Mouse (Mus musculus): ENCODE results near the gene Pcmt1.
"Not testable (repeated sequence)": the region's sequence is repeated elsewhere in the genome, so short reads cannot be mapped to it uniquely, and the experiment has no call there.

The Pcmt1 gene

GRCm38 (mm10) chr10:7649059-7649458, 31.9 kb downstream of the Pcmt1 start:
- in situ Hi-C loops (cut with MboI; ENCODE audit: unreplicated experiment in 2 of 2) = no loop called here

GRCm38 (mm10) chr10:7645911-7646310, 35.0 kb downstream of the Pcmt1 start:
- in situ Hi-C loops (cut with MboI; ENCODE audit: unreplicated experiment in 2 of 2) = no loop called here

GRCm38 (mm10) chr10:7640366-7640765, 40.6 kb downstream of the Pcmt1 start:
- in situ Hi-C loops (cut with MboI; ENCODE audit: unreplicated experiment in 2 of 2) = no loop called here

- in situ Hi-C loops (cut with MboI; ENCODE audit: unreplicated experiment in 2 of 2) = no loop called here
These were observed 49.8 kb downstream of the Pcmt1 start for GRCm38 (mm10) chr10:7630951-7631720.

GRCm38 (mm10) chr10:7630286-7630685, 50.6 kb downstream of the Pcmt1 start:
- in situ Hi-C loops (cut with MboI; ENCODE audit: unreplicated experiment in 2 of 2) = no loop called here

GRCm38 (mm10) chr10:7629092-7629491, 51.8 kb downstream of the Pcmt1 start:
- in situ Hi-C loops (cut with MboI; ENCODE audit: unreplicated experiment in 2 of 2) = no loop called here

DNA sequence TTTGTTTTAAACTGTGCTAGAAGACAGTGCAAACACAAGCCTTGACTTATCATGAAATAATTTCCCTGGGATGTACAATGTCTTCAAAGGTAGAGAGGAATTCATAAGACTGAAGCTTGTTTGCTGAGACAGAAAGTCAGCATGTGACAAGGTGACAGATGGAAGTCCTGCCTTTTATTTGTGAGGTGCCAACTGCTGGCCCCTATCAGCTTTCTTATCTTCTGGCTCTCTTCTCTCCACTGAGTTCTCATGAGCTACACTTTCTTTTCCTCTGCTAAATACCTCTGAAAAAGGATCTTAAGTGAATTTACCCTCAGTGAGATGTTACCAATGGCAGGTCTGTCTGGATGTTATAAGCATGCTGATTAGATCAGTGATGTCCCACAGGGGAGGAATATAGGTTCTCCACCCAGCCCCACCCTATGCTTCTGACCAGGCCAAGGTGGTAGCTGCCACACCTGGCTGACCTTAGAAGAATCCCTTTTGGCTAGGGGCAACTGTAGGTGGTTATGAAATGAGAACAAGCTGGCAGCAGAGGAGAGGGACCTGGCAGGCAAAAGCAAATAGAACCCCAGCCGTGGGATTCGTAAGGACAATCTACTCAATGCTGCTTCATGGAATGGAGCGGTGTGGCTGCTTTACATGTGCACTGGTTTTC, 56.9 kb downstream of the Pcmt1 start:
- in situ Hi-C loops (cut with MboI; ENCODE audit: unreplicated experiment in 2 of 2) = no loop called here

DNA sequence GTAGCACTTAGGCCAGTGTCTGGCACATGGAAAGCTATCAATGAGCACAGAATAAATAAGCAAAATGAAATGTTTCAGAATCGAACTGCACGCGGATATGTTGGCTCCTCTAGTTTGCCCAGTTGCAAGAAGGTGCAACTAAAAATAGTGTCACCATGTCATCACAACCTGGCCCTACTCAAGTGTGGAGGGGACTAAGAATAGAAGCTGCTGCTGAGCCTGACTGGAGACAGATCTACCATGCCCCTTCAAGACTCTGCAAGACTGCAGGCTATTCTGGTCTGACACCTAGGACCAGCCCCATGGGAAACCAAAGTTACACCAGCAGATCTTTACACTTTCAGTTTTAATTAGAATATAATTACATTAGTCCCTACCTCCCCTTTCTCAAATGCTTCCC, 58.6 kb downstream of the Pcmt1 start:
- in situ Hi-C loops (cut with MboI; ENCODE audit: unreplicated experiment in 2 of 2) = no loop called here

DNA sequence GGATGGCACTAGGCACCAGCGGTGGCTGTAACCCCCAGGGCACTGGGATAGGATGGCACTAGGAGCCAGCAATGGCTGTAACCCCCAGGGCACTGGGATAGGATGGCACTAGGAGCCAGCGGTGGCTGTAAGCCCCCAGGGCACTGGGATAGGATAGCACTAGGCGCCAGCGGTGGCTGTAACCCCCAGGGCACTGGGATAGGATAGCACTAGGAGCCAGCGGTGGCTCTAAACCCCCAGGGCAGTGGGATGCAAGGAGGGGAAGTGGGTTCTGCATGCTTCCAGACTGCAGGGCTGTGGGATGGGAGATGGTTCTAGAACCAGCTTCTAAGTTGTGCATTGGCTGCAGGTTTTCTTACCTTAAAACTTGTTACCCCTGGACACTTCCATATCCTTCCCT, 60.2 kb downstream of the Pcmt1 start:
- in situ Hi-C loops (cut with MboI; ENCODE audit: unreplicated experiment in 2 of 2) = no loop called here

DNA sequence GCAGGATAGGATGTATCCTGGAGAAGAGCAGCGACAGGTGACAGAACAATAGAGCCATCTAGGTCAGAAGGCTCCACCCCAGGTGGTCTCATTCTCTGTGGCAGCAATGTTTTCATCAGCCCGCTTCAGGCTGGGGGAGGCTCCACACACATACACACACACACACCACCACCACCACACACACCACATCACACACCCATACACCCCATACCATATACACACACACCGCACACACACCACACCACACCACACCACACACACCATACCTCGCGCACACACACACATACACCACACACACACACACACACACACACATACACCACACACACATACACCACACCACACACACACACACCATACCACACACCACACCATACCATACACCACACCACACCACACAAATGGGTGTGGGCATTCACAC, 61.1 kb downstream of the Pcmt1 start:
- in situ Hi-C loops (cut with MboI; ENCODE audit: unreplicated experiment in 2 of 2) = no loop called here

DNA sequence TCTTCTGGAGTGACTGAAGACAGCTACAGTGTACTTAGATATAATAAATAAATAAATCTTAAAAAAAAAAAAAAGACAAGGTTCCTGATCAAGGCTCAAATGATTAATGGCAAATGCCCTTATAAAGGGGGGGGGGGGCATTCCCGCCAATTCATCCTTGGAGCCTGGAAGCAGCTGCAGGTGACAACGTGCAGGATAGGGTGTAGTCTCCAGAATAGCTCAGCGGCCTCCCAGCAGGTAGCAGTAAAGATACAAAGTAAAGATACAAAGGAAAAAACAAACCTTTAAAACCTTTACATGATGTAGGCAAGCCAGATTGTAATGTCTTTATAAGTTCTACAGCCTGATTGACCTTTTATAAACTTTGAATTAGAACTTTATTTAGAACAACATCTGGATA, 63.4 kb downstream of the Pcmt1 start:
- in situ Hi-C loops (cut with MboI; ENCODE audit: unreplicated experiment in 2 of 2) = not testable (repeated sequence)

DNA sequence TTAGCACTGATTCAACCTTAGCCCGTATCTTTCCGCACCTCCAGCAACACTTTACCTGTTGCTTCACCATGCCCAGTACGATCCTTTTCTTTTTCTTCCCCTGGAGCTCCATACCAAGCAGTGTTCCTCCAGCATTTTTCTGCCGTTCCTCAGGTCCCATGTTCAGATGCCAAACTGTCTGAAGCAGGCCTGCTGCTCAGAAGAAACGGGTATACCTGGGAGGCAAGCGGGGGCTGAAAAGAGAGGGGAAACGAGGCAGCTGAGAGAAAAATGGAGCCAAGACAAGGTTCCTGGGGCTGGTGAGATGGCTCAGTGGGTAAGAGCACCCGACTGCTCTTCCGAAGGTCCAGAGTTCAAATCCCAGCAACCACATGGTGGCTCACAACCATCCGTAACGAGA, 63.8 kb downstream of the Pcmt1 start:
- in situ Hi-C loops (cut with MboI; ENCODE audit: unreplicated experiment in 2 of 2) = not testable (repeated sequence)

DNA sequence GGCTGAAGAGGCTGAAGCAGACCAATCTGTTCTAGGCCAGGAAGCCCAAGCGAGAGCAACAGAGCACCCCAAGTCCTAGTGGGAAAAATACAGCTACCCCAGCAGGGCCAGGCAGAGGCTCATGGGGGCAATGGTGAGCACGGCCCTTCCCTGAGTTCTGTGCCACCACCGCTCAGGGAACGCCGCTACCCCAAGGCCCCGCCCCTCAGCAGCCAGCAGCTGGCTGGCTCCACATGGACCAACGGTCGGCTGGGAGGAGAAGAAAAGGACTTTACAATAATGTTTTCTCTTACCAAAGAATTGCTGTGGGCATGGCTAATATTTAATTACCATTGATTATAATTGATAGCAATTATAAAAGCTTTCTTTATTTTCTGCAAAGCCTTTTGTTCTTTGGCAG, 66.1 kb downstream of the Pcmt1 start:
- in situ Hi-C loops (cut with MboI; ENCODE audit: unreplicated experiment in 2 of 2) = no loop called here

- in situ Hi-C loops (cut with MboI; ENCODE audit: unreplicated experiment in 2 of 2) = not testable (repeated sequence)
These were observed 68.7 kb downstream of the Pcmt1 start for GRCm38 (mm10) chr10:7612210-7612609.

GRCm38 (mm10) chr10:7611647-7612046, 69.3 kb downstream of the Pcmt1 start:
- in situ Hi-C loops (cut with MboI; ENCODE audit: unreplicated experiment in 2 of 2) = no loop called here

DNA sequence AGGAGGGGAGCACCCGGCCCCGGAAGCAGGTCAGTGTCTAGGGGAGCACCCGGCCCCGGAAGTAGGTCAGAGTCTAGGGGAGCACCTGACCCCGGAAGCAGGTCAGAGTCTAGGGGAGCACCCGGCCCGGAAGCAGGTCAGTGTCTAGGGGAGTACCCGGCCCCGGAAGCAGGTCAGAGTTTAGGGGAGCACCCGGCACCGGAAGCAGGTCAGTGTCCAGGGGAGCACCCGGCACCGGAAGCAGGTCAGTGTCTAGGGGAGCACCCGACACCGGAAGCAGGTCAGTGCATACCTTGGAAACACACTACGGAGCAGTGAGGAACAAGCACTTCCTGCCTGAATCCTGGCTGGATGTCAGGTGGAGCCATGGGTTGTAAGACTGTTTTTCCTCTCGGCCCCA, 72.3 kb downstream of the Pcmt1 start:
- in situ Hi-C loops (cut with MboI; ENCODE audit: unreplicated experiment in 2 of 2) = no loop called here

DNA sequence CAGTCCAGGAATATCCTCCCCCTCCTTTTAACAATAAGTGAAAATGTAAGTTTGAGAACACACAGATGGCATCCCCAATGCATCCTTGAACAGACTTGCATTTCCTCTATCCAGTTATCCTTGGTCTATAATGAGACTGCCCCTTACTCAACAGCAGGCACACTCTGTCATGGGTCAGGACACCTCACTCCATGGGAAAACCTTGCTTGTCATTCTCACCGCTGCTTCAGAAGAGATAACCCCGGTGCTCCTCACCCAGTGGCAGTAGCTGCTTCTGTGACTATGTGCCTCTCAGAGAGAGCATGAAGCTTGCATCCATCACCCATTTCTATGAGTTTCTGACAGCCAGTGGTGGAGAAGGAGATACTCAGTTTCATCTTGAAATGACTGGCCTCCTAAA, 74.5 kb downstream of the Pcmt1 start:
- in situ Hi-C loops (cut with MboI; ENCODE audit: unreplicated experiment in 2 of 2) = no loop called here

DNA sequence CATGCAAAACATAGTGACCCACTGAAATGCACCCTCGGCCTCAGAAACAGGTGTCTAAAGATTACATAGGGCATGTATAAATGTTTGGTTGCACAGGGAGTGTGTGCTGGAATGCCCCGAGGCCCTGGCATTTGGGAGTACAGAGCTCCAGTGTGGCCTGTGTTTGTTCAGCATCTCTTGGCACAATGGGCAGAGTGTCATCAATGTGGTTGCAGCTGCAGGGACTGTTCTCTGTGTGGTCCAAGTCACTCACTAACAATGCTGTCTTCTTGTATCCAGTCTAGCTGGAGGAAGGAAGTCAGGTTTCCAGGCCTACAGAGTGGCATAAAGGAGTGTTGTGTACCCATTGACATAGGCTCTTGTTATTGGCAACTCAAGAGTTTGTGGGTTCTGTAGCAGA, 75.8 kb downstream of the Pcmt1 start:
- in situ Hi-C loops (cut with MboI; ENCODE audit: unreplicated experiment in 2 of 2) = no loop called here

GRCm38 (mm10) chr10:7600647-7601046, 80.3 kb downstream of the Pcmt1 start:
- in situ Hi-C loops (cut with MboI; ENCODE audit: unreplicated experiment in 2 of 2) = no loop called here

- in situ Hi-C loops (cut with MboI; ENCODE audit: unreplicated experiment in 2 of 2) = no loop called here
These were observed 82.8 kb downstream of the Pcmt1 start for GRCm38 (mm10) chr10:7598177-7598576.

DNA sequence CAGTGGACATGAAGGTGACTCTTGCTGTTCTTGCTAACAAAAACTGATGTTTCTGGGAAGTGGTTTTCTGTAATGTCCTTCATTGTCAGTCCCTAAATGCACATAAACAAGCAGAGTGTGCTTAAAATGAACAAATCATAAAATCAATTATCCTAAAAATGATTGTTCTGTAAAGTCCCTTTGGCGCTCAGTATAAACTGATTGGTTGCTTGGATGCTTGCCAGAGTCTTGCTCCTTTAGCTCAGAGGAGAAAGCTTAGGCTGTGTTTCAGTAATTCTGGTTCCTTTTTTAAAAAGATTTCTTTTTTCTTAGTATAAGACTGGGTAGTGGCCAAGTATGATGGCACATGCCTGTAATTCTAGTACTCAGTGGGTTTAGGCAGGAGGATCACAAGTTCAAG, 84.7 kb downstream of the Pcmt1 start:
- in situ Hi-C loops (cut with MboI; ENCODE audit: unreplicated experiment in 2 of 2) = no loop called here

DNA sequence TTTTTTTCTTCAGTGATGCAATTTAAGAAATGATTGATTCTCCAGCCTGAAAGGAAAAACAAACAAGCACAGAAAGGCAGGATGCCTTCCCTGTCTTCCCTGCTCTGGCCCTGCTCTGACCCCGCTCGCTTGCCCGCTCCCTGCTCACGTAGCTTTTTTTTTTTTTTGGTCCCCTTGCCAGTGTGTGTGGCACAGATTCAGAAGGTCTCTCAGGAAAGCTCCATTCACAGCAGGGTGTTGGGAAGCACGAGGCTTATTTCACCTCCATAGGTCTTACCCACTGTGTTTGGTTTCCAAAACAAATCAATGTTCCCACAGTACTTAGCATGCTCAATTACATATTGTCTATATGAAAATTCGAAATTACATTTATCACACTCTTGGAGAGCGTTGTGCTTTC, 86.1 kb downstream of the Pcmt1 start:
- in situ Hi-C loops (cut with MboI; ENCODE audit: unreplicated experiment in 2 of 2) = no loop called here

Data from v-Abl transformed pro-B cells (cell line).